Mouse (Mus musculus) stomach, postnatal 0 days (tissue): Measurements from ENCODE around the gene Irf1. TPM values are rescaled to one million over a fixed set of nuclear protein-coding genes. Genes with fewer than 3 reads are reported as not detected.

Source experiments
- ATAC-seq: fragments of 200-750 bp; cut with Nextera tagmentation; 2 replicates; pipeline ENCODE4 v1.8.0; 2017; ENCODE audit not compliant: low FRiP score, low TSS enrichment
- DNase-seq: peaks from one replicate; pipeline ENCODE4 v3.0.0-alpha.2; 2016; ENCODE audit warnings: low spot score
- H3K27ac ChIP-seq: fragments of 300-500 bp; sonication (generic); replicated peaks from 2 replicates; pipeline ENCODE4 v1.5.1; 2014; ENCODE audit warnings: mild to moderate bottlenecking, control low read depth
- H3K27me3 ChIP-seq: fragments of 300-500 bp; sonication (generic); 2 replicates; pipeline ENCODE4 v1.6.1; 2014; ENCODE audit warnings: low read length; ENCODE audit not compliant: control insufficient read depth, insufficient read depth
- H3K36me3 ChIP-seq: fragments of 300-500 bp; sonication (generic); 2 replicates; pipeline ENCODE4 v1.6.1; 2014; ENCODE audit warnings: low read length, mixed read lengths; ENCODE audit not compliant: control insufficient read depth, insufficient read depth
- H3K4me1 ChIP-seq: fragments of 300-500 bp; sonication (generic); replicated peaks from 2 replicates; pipeline ENCODE4 v1.6.1; 2014; ENCODE audit warnings: antibody characterized with exemption; ENCODE audit not compliant: control insufficient read depth, insufficient read depth
- H3K4me2 ChIP-seq: fragments of 300-500 bp; sonication (generic); replicated peaks from 2 replicates; pipeline ENCODE4 v1.6.1; 2014; ENCODE audit warnings: low read depth, mild to moderate bottlenecking, control low read depth, moderate library complexity
- H3K4me3 ChIP-seq: fragments of 300-500 bp; sonication (generic); 2 replicates; pipeline ENCODE4 v1.5.1; 2014; ENCODE audit warnings: low read depth, low read length, control low read depth
- H3K9ac ChIP-seq: fragments of 300-500 bp; sonication (generic); 2 replicates; pipeline ENCODE4 v1.6.1; 2014; ENCODE audit warnings: mild to moderate bottlenecking, low read length, control low read depth, mixed read lengths
- H3K9me3 ChIP-seq: fragments of 300-500 bp; sonication (generic); 2 replicates; pipeline ENCODE4 v1.6.1; 2016; ENCODE audit warnings: low read length; ENCODE audit not compliant: control insufficient read depth
- CTCF ChIP-seq: IDR thresholded peaks from 2 replicates; pipeline ENCODE4 v1.5.1; 2016; ENCODE audit warnings: antibody characterized with exemption, low read depth, mild to moderate bottlenecking, moderate library complexity
- EP300 ChIP-seq: optimal IDR thresholded peaks from 2 replicates; pipeline ENCODE3; 2016; ENCODE audit warnings: antibody characterized with exemption
- WGBS: fragments of 180-500 bp; shearing (Covaris S2); extraction: QIAGEN DNeasy Blood & Tissue Kit; methylation state at CpG from one replicate; pipeline ENCODE4 v1.1.7; 2014; 5-methylcytosine and 5-hydroxymethylcytosine counted together
- polyA plus RNA-seq: library from polyadenylated mRNA; unstranded; fragments of >200 nt; fragmentation: Nextera tagmentation; extraction: Ambion mirVana; gene quantifications from 2 replicates; pipeline ENCODE4 v1.2.1, GENCODE M21; 2015

The Irf1 gene
- polyA plus RNA-seq, 1 experiment from 2014 or later = 25.7 TPM

DNA sequence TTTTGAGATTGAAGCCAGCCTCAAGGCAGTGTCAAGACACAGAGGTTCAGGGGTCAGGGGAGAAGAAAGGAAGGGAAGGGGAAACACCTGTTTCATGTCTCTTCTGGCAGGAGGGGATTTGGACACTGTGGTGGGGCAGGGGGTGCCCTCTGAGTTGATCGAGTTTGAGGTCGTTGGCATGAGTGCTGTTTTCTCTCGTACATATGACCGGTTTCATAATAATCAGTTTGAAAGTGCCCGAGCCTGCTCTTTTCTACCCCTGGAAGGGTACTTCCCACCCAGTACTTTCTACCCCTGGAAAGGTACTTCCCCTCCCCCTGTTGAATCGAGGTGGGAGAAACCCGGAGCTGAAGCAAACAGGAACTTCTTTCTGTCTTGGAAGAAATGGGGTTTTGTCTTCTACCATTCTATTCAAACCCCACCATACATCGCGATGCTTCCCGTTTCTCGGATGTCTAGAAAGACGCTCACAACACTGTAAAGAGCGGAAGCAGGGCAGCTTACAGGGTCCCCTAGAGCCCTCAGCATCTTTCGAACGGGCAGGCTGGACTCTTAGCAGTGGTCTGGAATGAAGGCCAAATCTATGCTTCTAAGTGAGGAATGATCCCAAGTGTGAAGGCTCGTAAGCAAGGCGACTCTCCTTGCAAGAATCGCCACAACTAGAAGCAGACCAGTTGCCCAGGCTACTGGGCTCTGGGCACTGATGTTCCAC lies 34.7 kb upstream of the Irf1 start:
- H3K9ac ChIP-seq = no peak overlapping the region
- TF ChIP-seq CTCF = no peak
- TF ChIP-seq EP300 = no peak
- peak overlapping the region; percentile 36; the same call in 1 of the 2 replicates for H3K4me2 ChIP-seq
- WGBS = 64% methylated on average over 18 of the region's 18 CpGs
- H3K36me3 ChIP-seq = no peaks in the 10 kb centered on the region
- ATAC-seq (no peak), DNase-seq (no peak)
- no peak overlapping the region for H3K27ac ChIP-seq
- no peaks in the 10 kb centered on the region for H3K9me3 ChIP-seq
- H3K4me3 ChIP-seq = no peak overlapping the region
- no peaks in the 10 kb centered on the region for H3K27me3 ChIP-seq
- H3K4me1 ChIP-seq = no peaks in the 10 kb centered on the region

GRCm38 (mm10) chr11:53735682-53736245 lies 34.0 kb upstream of the Irf1 start:
- Histone ChIP-seq H3K36me3 (no peaks in the 10 kb centered on the region), H3K4me2 (peak overlapping the region; percentile 36), H3K27ac (no peak overlapping the region), H3K4me3 (no peak overlapping the region), H3K27me3 (no peaks in the 10 kb centered on the region), H3K4me1 (no peaks in the 10 kb centered on the region), H3K9me3 (no peaks in the 10 kb centered on the region), H3K9ac (no peak overlapping the region)
- DNase-seq (peak; percentile 71), ATAC-seq (peak; percentile 83)
- peak; percentile 98 for TF ChIP-seq CTCF
- no peak for TF ChIP-seq EP300
- 21% methylated on average over 17 of the region's 17 CpGs for WGBS

DNA sequence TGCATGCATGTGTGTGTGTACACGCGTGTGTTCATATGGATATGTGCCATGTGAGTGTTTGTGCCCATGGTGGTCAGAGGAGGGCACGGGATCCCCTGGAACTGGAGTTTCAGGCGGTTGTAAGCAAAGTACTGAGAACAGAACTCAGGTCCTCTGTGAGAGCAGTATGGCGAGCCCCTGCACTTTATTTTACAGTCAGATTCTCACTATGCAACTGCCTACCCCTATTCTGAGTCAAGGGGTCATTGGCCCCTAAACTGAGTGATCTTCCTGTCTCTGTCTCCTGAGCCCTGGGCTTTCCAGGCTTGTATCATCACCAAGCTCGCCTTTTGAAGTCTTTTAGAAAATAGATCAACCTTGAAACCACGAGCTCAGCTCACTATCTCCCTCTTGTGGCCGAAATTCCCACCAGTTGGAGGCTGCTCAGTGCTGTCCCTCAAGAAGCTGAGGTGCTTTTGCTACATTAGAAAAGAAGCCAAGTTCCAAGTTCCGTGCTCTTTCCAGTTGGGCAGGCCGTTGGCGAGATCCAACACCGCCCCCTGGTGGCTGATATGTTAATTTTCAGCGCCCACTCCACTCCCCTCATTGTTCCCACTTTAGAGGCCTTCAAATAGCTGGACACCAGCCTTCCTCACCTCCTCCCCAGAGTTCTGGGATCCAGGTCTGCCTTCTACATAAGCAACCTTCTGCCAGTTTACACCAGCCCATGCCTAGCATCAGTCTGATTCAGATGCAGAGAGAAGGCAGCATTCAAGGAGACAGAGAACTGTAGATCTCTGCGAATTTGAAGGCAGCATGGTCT lies 32.8 kb upstream of the Irf1 start:
- no peaks in the 10 kb centered on the region for H3K27me3 ChIP-seq
- no peak overlapping the region for H3K4me2 ChIP-seq
- H3K4me1 ChIP-seq = no peaks in the 10 kb centered on the region
- DNase-seq (peak; percentile 83), ATAC-seq (peak; percentile 87)
- H3K4me3 ChIP-seq = no peak overlapping the region
- H3K36me3 ChIP-seq = no peaks in the 10 kb centered on the region
- TF ChIP-seq CTCF (peak; percentile 88), EP300 (no peak)
- no peaks in the 10 kb centered on the region for H3K9me3 ChIP-seq
- H3K27ac ChIP-seq = peak overlapping the region; percentile 53; the same call in 1 of the 2 replicates
- 51% methylated on average over 14 of the region's 14 CpGs for WGBS
- H3K9ac ChIP-seq = no peak overlapping the region

GRCm38 (mm10) chr11:53737573-53737946 lies 32.3 kb upstream of the Irf1 start:
- H3K9me3 ChIP-seq = no peaks in the 10 kb centered on the region
- no peak overlapping the region for H3K4me2 ChIP-seq
- no peaks in the 10 kb centered on the region for H3K27me3 ChIP-seq
- TF ChIP-seq CTCF (peak; percentile 73), EP300 (no peak)
- no peaks in the 10 kb centered on the region for H3K36me3 ChIP-seq
- H3K9ac ChIP-seq = no peak overlapping the region
- DNase-seq = peak; percentile 51
- ATAC-seq = peak; percentile 71
- WGBS = 39% methylated on average over 6 of the region's 6 CpGs
- no peak overlapping the region for H3K4me3 ChIP-seq
- H3K27ac ChIP-seq = peak overlapping the region; percentile 53; the same call in 1 of the 2 replicates
- H3K4me1 ChIP-seq = no peaks in the 10 kb centered on the region

DNA sequence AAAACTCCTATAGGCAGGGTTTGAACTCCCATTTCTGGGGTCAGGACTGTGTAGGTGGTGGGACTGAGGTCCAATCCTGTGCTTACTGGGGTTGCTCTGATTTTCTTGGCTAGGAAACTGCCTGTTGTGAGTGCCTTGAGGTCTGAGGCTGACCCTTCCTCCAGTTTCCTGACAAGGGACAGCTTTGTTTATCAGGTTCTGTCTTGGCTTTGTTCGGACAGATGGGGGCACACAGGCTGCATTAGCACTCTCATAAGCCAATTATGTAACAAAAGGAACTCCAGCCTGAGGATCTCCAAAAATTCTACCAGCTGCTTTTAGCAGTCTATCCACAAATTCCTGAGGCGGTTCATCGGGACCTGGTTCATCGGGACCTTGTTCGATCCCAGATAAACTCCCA lies 27.5 kb upstream of the Irf1 start:
- Histone ChIP-seq H3K36me3 (no peaks in the 10 kb centered on the region), H3K27me3 (no peaks in the 10 kb centered on the region), H3K9me3 (no peaks in the 10 kb centered on the region), H3K4me3 (no peak overlapping the region), H3K9ac (no peak overlapping the region), H3K4me1 (no peaks in the 10 kb centered on the region), H3K27ac (no peak overlapping the region), H3K4me2 (no peak overlapping the region)
- ATAC-seq (no peak), DNase-seq (no peak)
- no peak for TF ChIP-seq EP300
- peak; percentile 51 for TF ChIP-seq CTCF
- 39% methylated on average over 5 of the region's 5 CpGs for WGBS

DNA sequence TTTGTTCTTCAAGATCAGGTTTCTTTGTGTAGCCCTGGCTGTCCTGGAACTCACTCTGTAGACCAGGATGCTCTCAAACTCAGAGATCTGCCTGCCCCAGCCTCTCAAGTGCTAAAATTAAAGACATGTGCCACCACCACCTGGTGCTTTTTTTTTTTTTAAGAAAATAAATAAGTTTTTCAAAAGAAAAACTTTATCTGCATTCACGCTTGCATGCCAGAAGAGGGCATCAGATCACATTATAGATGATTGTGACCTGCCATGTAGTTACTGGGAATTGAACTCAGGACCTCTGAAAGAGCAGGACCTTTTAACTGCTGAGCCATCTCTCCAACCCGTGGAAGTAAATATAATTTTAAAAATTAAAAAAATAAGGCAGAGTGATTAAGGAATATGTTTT lies 24.6 kb upstream of the Irf1 start:
- Histone ChIP-seq H3K4me3 (no peak overlapping the region), H3K27me3 (no peaks in the 10 kb centered on the region), H3K9ac (no peak overlapping the region), H3K27ac (no peak overlapping the region), H3K36me3 (no peaks in the 10 kb centered on the region), H3K4me1 (no peaks in the 10 kb centered on the region), H3K4me2 (no peak overlapping the region), H3K9me3 (no peaks in the 10 kb centered on the region)
- ATAC-seq = no peak
- TF ChIP-seq EP300 (no peak), CTCF (peak; percentile 49)
- 80% methylated on average over 2 of the region's 2 CpGs for WGBS
- no peak for DNase-seq
